Mouse (Mus musculus) embryonic facial prominence, embryonic 15.5 days (tissue): ENCODE measurements around the gene Sec24b. TPM values are rescaled to one million over a fixed set of nuclear protein-coding genes. Genes with fewer than 3 reads are reported as not detected.

Source experiments
- ATAC-seq: fragments of 200-750 bp; cut with Nextera tagmentation; 2 replicates; pipeline ENCODE4 v1.8.0; 2017; ENCODE audit warnings: low read depth, moderate TSS enrichment; ENCODE audit not compliant: insufficient number of reproducible peaks, low FRiP score, low TSS enrichment
- H3K27ac ChIP-seq: fragments of 300-500 bp; sonication (generic); replicated peaks from 2 replicates; pipeline ENCODE4 v1.5.1; 2015; ENCODE audit warnings: mild to moderate bottlenecking, inconsistent platforms
- H3K27me3 ChIP-seq: fragments of 300-500 bp; sonication (generic); 2 replicates; pipeline ENCODE4 v1.6.1; 2015; ENCODE audit warnings: inconsistent platforms
- H3K36me3 ChIP-seq: fragments of 300-500 bp; sonication (generic); 2 replicates; pipeline ENCODE4 v1.6.1; 2015; ENCODE audit warnings: mild to moderate bottlenecking, inconsistent platforms
- H3K4me1 ChIP-seq: fragments of 300-500 bp; sonication (generic); 2 replicates; pipeline ENCODE4 v1.6.1; 2015; ENCODE audit warnings: inconsistent platforms
- H3K4me2 ChIP-seq: fragments of 300-500 bp; sonication (generic); replicated peaks from 2 replicates; pipeline ENCODE4 v1.6.1; 2015; ENCODE audit warnings: mild to moderate bottlenecking, inconsistent platforms
- H3K4me3 ChIP-seq: fragments of 300-500 bp; sonication (generic); replicated peaks from 2 replicates; pipeline ENCODE4 v1.5.1; 2015; ENCODE audit warnings: mild to moderate bottlenecking, inconsistent platforms
- H3K9ac ChIP-seq: fragments of 300-500 bp; sonication (generic); 2 replicates; pipeline ENCODE4 v1.6.1; 2015; ENCODE audit warnings: inconsistent platforms
- H3K9me3 ChIP-seq: fragments of 300-500 bp; sonication (generic); replicated peaks from 2 replicates; pipeline ENCODE4 v1.6.1; 2016; ENCODE audit warnings: inconsistent platforms
- WGBS: fragments of 180-500 bp; shearing (Covaris S2); methylation state at CpG from one replicate; pipeline ENCODE4 v1.1.7; 2015; 5-methylcytosine and 5-hydroxymethylcytosine counted together
- polyA plus RNA-seq: library from polyadenylated mRNA; unstranded; fragments of >200 nt; fragmentation: Nextera tagmentation; extraction: Ambion mirVana; gene quantifications from 2 replicates; pipeline ENCODE4 v1.2.1, GENCODE M21; 2015

The Sec24b gene
- polyA plus RNA-seq, 1 experiment from 2014 or later = 36.3 TPM

DNA sequence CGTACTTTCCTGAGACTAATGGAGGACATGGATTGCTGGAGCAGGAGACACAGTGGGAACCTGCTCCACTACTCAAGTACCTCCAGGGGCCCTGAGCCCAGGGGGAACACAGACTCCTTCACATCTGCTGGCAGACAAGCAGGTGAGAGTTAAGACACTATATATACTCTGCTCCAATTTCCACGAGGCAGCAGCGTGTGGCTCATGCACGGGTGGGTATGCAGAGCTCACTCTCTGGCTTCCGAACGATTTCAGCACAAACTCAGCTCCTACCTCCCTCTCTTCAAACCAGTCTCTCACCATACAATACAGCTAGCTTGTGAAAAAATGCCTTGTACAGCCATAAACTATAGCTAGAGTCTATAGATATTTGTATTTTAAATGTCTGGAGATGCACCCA is 62.8 kb downstream of the Sec24b start:
- H3K9me3 ChIP-seq = no peaks in the 10 kb centered on the region
- H3K27ac ChIP-seq = no peak overlapping the region
- no peak overlapping the region for H3K4me2 ChIP-seq
- 87% methylated on average over 6 of the region's 6 CpGs for WGBS
- H3K4me3 ChIP-seq = no peak overlapping the region
- no peak for ATAC-seq
- no peaks in the 10 kb centered on the region for H3K4me1 ChIP-seq
- no peaks in the 10 kb centered on the region for H3K27me3 ChIP-seq
- peaks cover 87% of the 10 kb centered on the region for H3K36me3 ChIP-seq
- H3K9ac ChIP-seq = no peak overlapping the region

DNA sequence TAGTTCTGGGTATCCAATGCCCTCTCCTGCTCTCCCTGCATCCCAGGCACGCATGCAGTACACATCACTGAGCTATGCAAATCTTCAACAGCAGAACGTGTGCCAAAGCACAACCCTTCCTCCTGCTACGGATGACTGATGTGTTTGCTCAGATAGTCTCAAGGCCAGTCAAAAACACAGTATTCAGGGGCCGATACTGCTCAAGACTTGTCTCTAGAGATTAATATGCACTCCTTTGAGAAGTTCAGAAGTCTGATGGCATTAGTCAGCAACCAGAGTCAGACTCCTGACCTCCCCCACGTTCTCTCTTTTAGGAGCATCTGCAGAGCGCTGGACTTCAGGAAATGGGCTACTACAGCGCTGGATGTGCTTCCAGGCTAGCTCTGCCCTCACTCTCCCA is 63.4 kb downstream of the Sec24b start:
- Histone ChIP-seq H3K4me1 (no peaks in the 10 kb centered on the region), H3K27ac (no peak overlapping the region), H3K36me3 (peaks cover 87% of the 10 kb centered on the region), H3K9me3 (no peaks in the 10 kb centered on the region), H3K27me3 (no peaks in the 10 kb centered on the region), H3K4me2 (no peak overlapping the region), H3K4me3 (no peak overlapping the region), H3K9ac (no peak overlapping the region)
- WGBS = 87% methylated on average over 7 of the region's 7 CpGs
- no peak for ATAC-seq

- H3K4me3 ChIP-seq = no peak overlapping the region
- no peak for ATAC-seq
- no peaks in the 10 kb centered on the region for H3K27me3 ChIP-seq
- no peak overlapping the region for H3K4me2 ChIP-seq
- H3K36me3 ChIP-seq = peaks cover 87% of the 10 kb centered on the region
- WGBS = 84% methylated on average over 3 of the region's 3 CpGs
- H3K9ac ChIP-seq = no peak overlapping the region
- H3K4me1 ChIP-seq = no peaks in the 10 kb centered on the region
- no peak overlapping the region for H3K27ac ChIP-seq
- H3K9me3 ChIP-seq = no peaks in the 10 kb centered on the region
These were observed 64.0 kb downstream of the Sec24b start for GRCm38 (mm10) chr3:129997324-129997723.

DNA sequence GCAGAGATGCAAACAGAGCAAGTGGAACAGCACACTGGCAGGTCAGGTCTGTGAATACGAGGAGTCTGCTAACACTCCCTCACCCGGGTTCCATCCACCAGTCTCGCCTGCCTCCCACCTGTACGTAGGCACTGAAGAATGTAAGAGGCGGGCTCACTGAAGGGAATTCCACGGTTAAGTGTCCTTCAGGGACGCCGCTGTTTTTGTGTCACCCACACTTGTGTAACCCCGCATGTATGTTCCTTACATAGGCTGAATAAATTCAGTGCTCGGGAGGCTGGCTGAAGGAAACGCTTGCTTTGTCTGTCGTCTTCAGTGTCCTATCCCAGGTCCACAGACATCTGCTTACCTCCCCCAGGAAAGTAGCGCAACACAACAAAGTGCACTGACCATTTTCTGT is 74.1 kb downstream of the Sec24b start:
- WGBS = 95% methylated on average over 13 of the region's 13 CpGs
- Histone ChIP-seq H3K4me1 (no peaks in the 10 kb centered on the region), H3K4me2 (no peak overlapping the region), H3K36me3 (peaks cover 86% of the 10 kb centered on the region), H3K4me3 (no peak overlapping the region), H3K27me3 (no peaks in the 10 kb centered on the region), H3K27ac (no peak overlapping the region), H3K9me3 (no peaks in the 10 kb centered on the region), H3K9ac (no peak overlapping the region)
- no peak for ATAC-seq

GRCm38 (mm10) chr3:129985335-129985734 is 76.0 kb downstream of the Sec24b start:
- Histone ChIP-seq H3K36me3 (peaks cover 78% of the 10 kb centered on the region), H3K27me3 (no peaks in the 10 kb centered on the region), H3K9me3 (no peaks in the 10 kb centered on the region), H3K27ac (no peak overlapping the region), H3K9ac (no peak overlapping the region), H3K4me3 (no peak overlapping the region), H3K4me2 (no peak overlapping the region), H3K4me1 (no peaks in the 10 kb centered on the region)
- WGBS = 88% methylated on average over 4 of the region's 4 CpGs
- ATAC-seq = no peak

- Histone ChIP-seq H3K9me3 (no peaks in the 10 kb centered on the region), H3K4me2 (no peak overlapping the region), H3K4me3 (no peak overlapping the region), H3K27ac (no peak overlapping the region), H3K4me1 (no peaks in the 10 kb centered on the region), H3K9ac (no peak overlapping the region), H3K36me3 (peaks cover 73% of the 10 kb centered on the region), H3K27me3 (no peaks in the 10 kb centered on the region)
- 90% methylated on average over 5 of the region's 5 CpGs for WGBS
- no peak for ATAC-seq
These were observed 76.6 kb downstream of the Sec24b start for GRCm38 (mm10) chr3:129984797-129985196.

DNA sequence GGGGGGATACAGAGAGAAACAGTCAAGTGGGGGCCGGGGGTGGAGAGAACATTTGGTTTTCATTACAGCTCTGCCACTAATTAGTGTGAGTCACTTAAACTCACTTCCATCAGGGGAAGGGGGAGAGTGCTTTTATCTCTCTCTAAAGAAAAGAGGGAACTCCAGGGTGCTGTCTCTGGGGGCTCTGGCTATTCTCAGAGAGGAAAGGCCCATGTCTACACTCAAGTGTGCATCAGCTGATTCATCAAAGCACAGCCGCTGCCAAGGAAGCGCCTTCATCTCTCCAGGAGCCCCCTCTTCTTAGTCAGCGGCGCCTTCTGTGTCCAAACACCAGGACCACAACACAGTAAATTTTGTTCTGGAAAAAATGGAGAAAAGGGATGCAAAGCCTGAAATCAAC is 79.1 kb downstream of the Sec24b start:
- Histone ChIP-seq H3K4me2 (no peak overlapping the region), H3K9me3 (no peaks in the 10 kb centered on the region), H3K4me3 (no peak overlapping the region), H3K27me3 (no peaks in the 10 kb centered on the region), H3K36me3 (peaks cover 48% of the 10 kb centered on the region), H3K27ac (no peak overlapping the region), H3K9ac (no peak overlapping the region), H3K4me1 (no peaks in the 10 kb centered on the region)
- 65% methylated on average over 5 of the region's 5 CpGs for WGBS
- ATAC-seq = no peak

GRCm38 (mm10) chr3:129981756-129982155 is 79.6 kb downstream of the Sec24b start:
- no peak overlapping the region for H3K4me3 ChIP-seq
- no peak overlapping the region for H3K4me2 ChIP-seq
- no peak overlapping the region for H3K9ac ChIP-seq
- no peak for ATAC-seq
- 89% methylated on average over 11 of the region's 11 CpGs for WGBS
- no peak overlapping the region for H3K27ac ChIP-seq
- H3K36me3 ChIP-seq = peaks cover 43% of the 10 kb centered on the region
- no peaks in the 10 kb centered on the region for H3K27me3 ChIP-seq
- H3K4me1 ChIP-seq = no peaks in the 10 kb centered on the region
- no peaks in the 10 kb centered on the region for H3K9me3 ChIP-seq

DNA sequence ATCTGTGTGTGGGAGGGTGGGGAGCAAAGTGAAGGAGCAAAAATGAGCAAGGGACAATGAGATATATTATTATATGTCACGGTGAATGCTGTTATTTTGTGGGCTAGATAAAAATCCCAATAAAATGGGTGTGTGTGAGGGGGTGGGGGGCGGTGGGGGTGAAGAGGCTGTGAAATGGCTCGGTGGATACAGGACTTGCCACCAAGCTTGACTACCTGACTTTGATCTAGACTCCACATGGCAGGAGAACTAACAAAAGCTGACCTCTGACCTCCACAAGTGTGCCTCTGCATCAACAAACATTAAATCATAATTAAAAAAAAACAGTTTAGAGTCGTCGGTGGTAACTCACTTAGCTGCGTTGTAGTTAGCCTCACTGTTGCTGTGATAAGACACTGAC is 81.8 kb downstream of the Sec24b start:
- 57% methylated on average over 6 of the region's 6 CpGs for WGBS
- no peak for ATAC-seq
- H3K4me1 ChIP-seq = no peaks in the 10 kb centered on the region
- H3K4me3 ChIP-seq = no peak overlapping the region
- H3K36me3 ChIP-seq = peaks cover 23% of the 10 kb centered on the region
- H3K27me3 ChIP-seq = no peaks in the 10 kb centered on the region
- no peaks in the 10 kb centered on the region for H3K9me3 ChIP-seq
- H3K9ac ChIP-seq = no peak overlapping the region
- H3K4me2 ChIP-seq = no peak overlapping the region
- H3K27ac ChIP-seq = no peak overlapping the region

- no peak overlapping the region for H3K4me2 ChIP-seq
- no peak overlapping the region for H3K9ac ChIP-seq
- WGBS = 87% methylated on average over 9 of the region's 9 CpGs
- no peaks in the 10 kb centered on the region for H3K9me3 ChIP-seq
- H3K4me1 ChIP-seq = no peaks in the 10 kb centered on the region
- H3K4me3 ChIP-seq = no peak overlapping the region
- H3K36me3 ChIP-seq = peaks cover 16% of the 10 kb centered on the region
- no peak for ATAC-seq
- no peak overlapping the region for H3K27ac ChIP-seq
- no peaks in the 10 kb centered on the region for H3K27me3 ChIP-seq
These were observed 82.6 kb downstream of the Sec24b start for GRCm38 (mm10) chr3:129978716-129979115.

GRCm38 (mm10) chr3:129976317-129976716 is 85.0 kb downstream of the Sec24b start:
- no peak overlapping the region for H3K4me2 ChIP-seq
- no peak overlapping the region for H3K27ac ChIP-seq
- WGBS = 80% methylated on average over 5 of the region's 5 CpGs
- 0 out of 2 replicates have a peak, but pooled peaks cover under 1% of the 10 kb centered on the region for H3K4me1 ChIP-seq
- H3K9me3 ChIP-seq = no peaks in the 10 kb centered on the region
- no peak for ATAC-seq
- H3K4me3 ChIP-seq = no peak overlapping the region
- no peaks in the 10 kb centered on the region for H3K36me3 ChIP-seq
- peaks cover 4% of the 10 kb centered on the region; the same call in 1 of the 2 replicates for H3K27me3 ChIP-seq
- no peak overlapping the region for H3K9ac ChIP-seq
